Mouse (Mus musculus): ENCODE data around the gene Fthl17e.
A peak's percentile ranks its signal among the peaks of the same experiment; 100 is the strongest.
"Not testable (repeated sequence)": the region's sequence is repeated elsewhere in the genome, so short reads cannot be mapped to it uniquely, and the experiment has no call there.

Gene Fthl17e

DNA sequence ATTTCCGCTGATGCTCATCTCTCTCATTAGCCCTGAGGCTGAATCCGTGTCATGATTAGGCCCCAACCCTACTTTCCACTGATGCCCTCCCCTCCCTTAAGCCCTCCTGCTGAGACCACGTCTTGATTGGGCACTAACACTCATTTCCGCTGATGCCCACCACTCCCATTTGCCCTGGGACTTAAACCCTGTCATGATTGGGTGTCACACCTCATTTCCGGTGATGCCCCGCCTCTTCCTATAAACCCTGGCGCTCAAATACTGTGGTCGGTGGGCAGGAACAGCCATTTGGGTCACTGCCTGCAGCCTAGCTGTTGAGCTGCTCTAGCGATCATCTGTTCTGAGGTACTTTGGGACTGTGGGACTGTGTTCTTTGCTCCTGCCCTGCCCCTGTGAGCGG, at the start of gene Fthl17e:
Fthl17e (plus strand) TSS at position 301 of the 400 bp plus-strand sequence.
- not testable (repeated sequence) for DNase-seq (ENCODE audit: low spot score)

DNA sequence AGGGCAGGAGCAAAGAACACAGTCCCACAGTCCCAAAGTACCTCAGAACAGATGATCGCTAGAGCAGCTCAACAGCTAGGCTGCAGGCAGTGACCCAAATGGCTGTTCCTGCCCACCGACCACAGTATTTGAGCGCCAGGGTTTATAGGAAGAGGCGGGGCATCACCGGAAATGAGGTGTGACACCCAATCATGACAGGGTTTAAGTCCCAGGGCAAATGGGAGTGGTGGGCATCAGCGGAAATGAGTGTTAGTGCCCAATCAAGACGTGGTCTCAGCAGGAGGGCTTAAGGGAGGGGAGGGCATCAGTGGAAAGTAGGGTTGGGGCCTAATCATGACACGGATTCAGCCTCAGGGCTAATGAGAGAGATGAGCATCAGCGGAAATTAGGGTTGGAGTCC, 46.6 kb upstream of the Fthl17e start, which contains the start of gene Fthl17d:
Fthl17d (minus strand) TSS at position 101 of the 400 bp plus-strand sequence.
- not testable (repeated sequence) for DNase-seq (ENCODE audit: low spot score)

- no peak for DNase-seq (ENCODE audit: low spot score)
Measured at GRCm38 (mm10) chrX:9016079-9016478, 17.2 kb upstream of the Fthl17e start.

DNA sequence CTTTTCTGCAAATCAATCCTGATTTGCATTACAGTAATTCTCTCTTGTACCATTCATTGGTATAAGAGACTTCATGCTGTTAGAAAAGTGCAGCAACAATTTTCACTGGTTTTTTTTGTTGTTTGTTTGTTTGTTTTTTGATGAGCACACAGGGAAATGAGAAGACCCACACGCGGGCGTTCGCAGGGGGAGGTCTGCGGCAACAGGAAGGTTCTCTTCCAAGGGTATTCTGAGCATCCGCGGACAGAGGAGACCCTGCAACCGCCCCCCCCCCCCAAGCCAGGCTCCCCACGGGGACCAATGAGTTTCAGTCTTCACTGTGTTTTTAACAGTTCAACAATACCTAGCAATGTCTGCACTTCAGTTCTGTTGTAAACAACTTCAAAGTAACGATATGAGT, 13.8 kb upstream of the Fthl17e start:
- DNase-seq (ENCODE audit: low spot score): no peak

DNA sequence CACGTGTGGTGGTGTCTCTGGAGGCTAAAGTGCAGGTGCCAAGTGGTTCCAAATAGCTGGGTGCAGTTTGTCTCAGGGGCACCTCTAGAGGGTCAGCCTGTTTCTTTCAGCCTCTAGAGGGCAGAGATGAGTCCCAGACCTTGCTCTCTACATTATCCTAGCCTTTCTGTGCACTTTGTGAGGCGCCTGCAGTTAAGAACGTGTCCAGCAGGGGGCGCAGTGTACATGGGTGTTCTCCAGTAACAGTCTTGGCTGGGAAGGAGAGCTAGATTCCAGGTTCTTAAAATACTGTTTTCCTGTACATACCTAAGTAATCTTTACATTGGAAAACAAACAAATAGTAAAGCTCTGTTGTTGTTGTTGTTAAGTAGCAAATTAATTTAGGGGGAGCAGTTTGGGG, 8.3 kb downstream of the Fthl17e start:
- not testable (repeated sequence) for DNase-seq (ENCODE audit: low spot score)

- DNase-seq (ENCODE audit: low spot score): peak; percentile 0
Measured at GRCm38 (mm10) chrX:9060952-9061351, 27.7 kb downstream of the Fthl17e start.

DNA sequence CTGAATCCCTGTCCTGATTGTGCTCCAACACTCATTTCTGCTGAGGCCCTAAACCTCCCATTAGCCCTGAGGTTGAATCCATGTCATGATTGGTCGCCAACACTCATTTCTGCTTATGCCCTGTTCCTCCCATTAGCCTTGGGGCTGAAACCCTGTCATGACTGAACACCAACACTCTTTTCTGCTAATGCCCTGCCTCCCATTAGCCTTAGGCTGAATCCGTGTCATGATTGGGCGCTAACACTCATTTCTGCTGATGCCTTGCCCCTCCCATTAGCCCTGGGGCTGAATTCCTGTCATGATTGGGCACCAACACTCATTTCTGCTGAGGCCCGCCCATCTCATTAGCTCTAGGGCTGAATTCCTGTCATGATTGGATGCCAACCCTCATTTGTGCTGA, 28.8 kb downstream of the Fthl17e start:
- DNase-seq (ENCODE audit: low spot score): no peak

DNA sequence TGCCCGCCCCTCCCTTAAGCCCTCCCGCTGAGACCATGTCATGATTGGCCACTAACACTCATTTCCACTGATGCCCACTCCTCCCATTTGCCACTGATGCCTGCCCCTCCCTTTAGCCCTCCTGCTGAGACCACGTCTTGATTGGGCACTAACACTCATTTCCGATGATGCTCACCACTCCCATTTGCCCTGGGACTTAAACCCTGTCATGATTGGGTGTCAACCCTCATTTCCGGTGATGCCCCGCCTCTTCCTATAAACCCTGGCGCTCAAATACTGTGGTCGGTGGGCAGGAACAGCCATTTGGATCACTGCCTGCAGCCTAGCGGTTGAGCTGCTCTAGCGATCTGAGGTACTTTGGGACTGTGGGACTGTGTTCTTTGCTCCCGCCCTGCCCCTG, 29.4 kb downstream of the Fthl17e start, which contains the start of gene Fthl17f:
Fthl17f (plus strand) TSS at position 301 of the 400 bp plus-strand sequence.
- DNase-seq (ENCODE audit: low spot score): not testable (repeated sequence)

GRCm38 (mm10) chrX:9077699-9078098, 44.4 kb downstream of the Fthl17e start:
- DNase-seq (ENCODE audit: low spot score): peak; percentile 6

Measured in embryo, embryonic 10.5 days (tissue).